Mouse (Mus musculus): ENCODE data around the gene Btg2.

GRCm38 (mm10) chr1:134114018-134114417 lies 35.1 kb upstream of the Btg2 start:
- no peak for TF ChIP-seq CTCF (IDR thresholded peaks at IDR 0.05; ENCODE audit: low read depth)
- TF ChIP-seq EP300 (optimal IDR thresholded peaks at IDR 0.05): no peak
